Mouse (Mus musculus) liver, postnatal 0 days (tissue): ENCODE measurements around the gene Glt8d1.

ENCODE experiments used
- CTCF ChIP-seq: sonication (generic); IDR thresholded peaks from 2 replicates; pipeline ENCODE4 v1.5.1; 2016; ENCODE audit warnings: antibody characterized with exemption, low read depth
- EP300 ChIP-seq: IDR thresholded peaks from 2 replicates; pipeline ENCODE4 v1.6.1; 2016; ENCODE audit warnings: antibody characterized with exemption, low read depth, mild to moderate bottlenecking

DNA sequence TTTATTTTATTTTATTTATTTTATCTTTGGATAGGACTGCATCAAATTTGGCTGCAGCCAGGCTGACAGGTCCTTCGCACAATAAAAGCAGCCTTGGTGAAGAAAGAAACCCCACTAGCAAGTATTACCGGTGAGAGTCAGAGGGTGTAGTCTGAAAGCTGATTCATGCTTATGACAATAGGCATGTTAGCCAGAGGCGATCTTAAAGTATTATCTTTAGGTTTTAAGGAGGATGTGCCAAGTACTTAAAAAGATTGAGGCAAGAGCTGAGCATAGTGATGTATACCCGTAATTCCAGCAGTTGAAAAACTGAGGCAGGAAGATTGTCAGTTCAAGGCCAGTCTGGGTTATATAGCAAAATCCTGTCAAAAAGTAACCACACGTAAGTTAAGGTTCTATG, 44.1 kb downstream of the Glt8d1 start:
- TF ChIP-seq CTCF (no peak), EP300 (no peak)
